Mouse (Mus musculus) hindbrain, embryonic 14.5 days (tissue): Measurements from ENCODE around the gene Il22ra1. TPM values are rescaled to one million over a fixed set of nuclear protein-coding genes. Genes with fewer than 3 reads are reported as not detected.

Experiments
- ATAC-seq: fragments of 200-750 bp; cut with Nextera tagmentation; 2 replicates; pipeline ENCODE4 v1.8.0; 2017; ENCODE audit warnings: moderate number of reproducible peaks, mild to moderate bottlenecking, moderate TSS enrichment, moderate library complexity; ENCODE audit not compliant: low FRiP score
- DNase-seq: peaks from one replicate; pipeline ENCODE4 v3.0.0-alpha.2; 2015; ENCODE audit warnings: low spot score
- H3K27ac ChIP-seq: fragments of 300-500 bp; sonication (generic); 2 replicates; pipeline ENCODE4 v1.5.1; 2014; ENCODE audit warnings: mild to moderate bottlenecking, moderate library complexity
- H3K27me3 ChIP-seq: fragments of 300-500 bp; sonication (generic); 2 replicates; pipeline ENCODE4 v1.6.1; 2014; ENCODE audit warnings: mild to moderate bottlenecking, low read length, mixed read lengths; ENCODE audit not compliant: control insufficient read depth, insufficient read depth
- H3K36me3 ChIP-seq: fragments of 300-500 bp; sonication (generic); replicated peaks from 2 replicates; pipeline ENCODE4 v1.6.1; 2014; ENCODE audit not compliant: control insufficient read depth, insufficient read depth
- H3K4me1 ChIP-seq: fragments of 300-500 bp; sonication (generic); replicated peaks from 2 replicates; pipeline ENCODE4 v1.6.1; 2014; ENCODE audit warnings: antibody characterized with exemption, low read length, mixed read lengths; ENCODE audit not compliant: control insufficient read depth, insufficient read depth
- H3K4me2 ChIP-seq: fragments of 300-500 bp; sonication (generic); replicated peaks from 2 replicates; pipeline ENCODE4 v1.6.1; 2014; ENCODE audit warnings: mild to moderate bottlenecking, moderate library complexity
- H3K4me3 ChIP-seq: fragments of 300-500 bp; sonication (generic); replicated peaks from 2 replicates; pipeline ENCODE4 v1.5.1; 2014; ENCODE audit warnings: mild to moderate bottlenecking, low read length
- H3K9ac ChIP-seq: fragments of 300-500 bp; sonication (generic); 2 replicates; pipeline ENCODE4 v1.6.1; 2014
- H3K9me3 ChIP-seq: fragments of 300-500 bp; sonication (generic); 2 replicates; pipeline ENCODE4 v1.6.1; 2016; ENCODE audit warnings: low read length; ENCODE audit not compliant: control insufficient read depth
- WGBS: fragments of 180-500 bp; shearing (Covaris S2); extraction: QIAGEN DNeasy Blood & Tissue Kit; methylation state at CpG from one replicate; pipeline ENCODE4 v1.1.7; 2014; 5-methylcytosine and 5-hydroxymethylcytosine counted together
- polyA plus RNA-seq: library from polyadenylated mRNA; unstranded; fragments of >200 nt; fragmentation: Nextera tagmentation; extraction: Ambion mirVana; gene quantifications from 2 replicates; pipeline ENCODE4 v1.2.1, GENCODE M21; 2014

Gene Il22ra1
- polyA plus RNA-seq, 1 experiment from 2014 or later, result not detected

DNA sequence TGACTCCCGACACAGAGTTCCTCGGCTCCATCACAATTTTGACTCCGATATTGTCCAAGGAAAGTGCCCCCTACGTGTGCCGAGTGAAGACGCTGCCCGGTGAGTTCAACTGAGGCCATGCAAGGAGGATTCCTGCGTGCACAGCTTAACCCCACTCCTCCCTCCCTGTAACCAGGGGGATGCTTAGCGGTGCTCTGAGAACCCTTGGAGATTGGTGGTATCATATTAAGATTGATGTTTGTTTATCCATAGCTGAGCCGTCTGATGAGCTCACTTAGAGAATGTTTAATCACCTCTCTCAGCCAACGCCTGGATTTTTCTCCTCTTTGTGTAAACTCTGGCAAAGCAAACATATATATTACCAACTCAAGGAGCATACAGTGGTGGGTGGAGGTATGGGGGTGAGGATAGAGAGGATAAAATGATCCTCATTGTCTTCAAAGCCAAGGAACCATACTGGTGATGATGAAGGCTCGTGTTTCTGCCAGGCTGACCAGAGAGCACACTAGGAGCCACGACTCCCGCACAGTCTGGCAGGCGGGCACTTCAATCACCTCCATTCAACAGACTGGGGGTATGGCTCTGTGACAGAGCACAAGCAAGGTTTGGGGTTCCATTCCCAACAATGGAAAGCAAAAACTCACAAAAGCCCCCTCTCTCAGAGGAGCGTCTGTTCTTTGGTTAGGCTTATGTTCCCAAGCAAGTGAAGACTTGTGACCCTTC lies 16.9 kb downstream of the Il22ra1 start:
- Histone ChIP-seq H3K4me1 (no peaks in the 10 kb centered on the region), H3K4me2 (no peak overlapping the region), H3K27me3 (no peaks in the 10 kb centered on the region), H3K9ac (no peak overlapping the region), H3K4me3 (no peak overlapping the region), H3K9me3 (no peaks in the 10 kb centered on the region), H3K36me3 (no peaks in the 10 kb centered on the region), H3K27ac (no peak overlapping the region)
- 62% methylated on average over 16 of the region's 16 CpGs for WGBS
- DNase-seq (no peak), ATAC-seq (no peak)

DNA sequence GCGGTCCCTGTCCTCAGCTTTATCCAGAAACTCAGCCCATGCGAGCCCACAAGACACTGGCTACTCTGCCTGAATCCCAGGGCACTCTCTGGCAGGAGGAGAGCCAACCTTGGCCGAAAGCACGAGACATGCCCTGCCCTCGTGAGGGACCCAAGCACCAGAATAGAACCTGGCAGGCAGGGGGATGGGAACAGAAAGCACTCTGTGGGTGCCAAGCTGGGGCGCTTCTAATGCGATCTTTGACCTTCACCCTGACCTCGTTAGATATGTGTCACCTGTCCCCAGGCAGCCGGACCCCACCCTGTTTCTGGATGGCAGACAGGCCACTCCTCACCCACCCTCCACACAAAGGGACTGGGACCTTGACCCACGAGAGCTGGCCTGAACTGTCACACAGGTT lies 17.6 kb downstream of the Il22ra1 start:
- H3K4me3 ChIP-seq, result no peak overlapping the region
- no peaks in the 10 kb centered on the region for H3K4me1 ChIP-seq
- WGBS, result 83% methylated on average over 10 of the region's 10 CpGs
- no peaks in the 10 kb centered on the region for H3K36me3 ChIP-seq
- no peak for ATAC-seq
- H3K27ac ChIP-seq, result no peak overlapping the region
- no peak overlapping the region for H3K4me2 ChIP-seq
- H3K27me3 ChIP-seq, result no peaks in the 10 kb centered on the region
- H3K9ac ChIP-seq, result no peak overlapping the region
- no peak for DNase-seq
- H3K9me3 ChIP-seq, result no peaks in the 10 kb centered on the region

GRCm38 (mm10) chr4:135750896-135751295 lies 22.9 kb downstream of the Il22ra1 start:
- Histone ChIP-seq H3K4me1 (no peaks in the 10 kb centered on the region), H3K36me3 (no peaks in the 10 kb centered on the region), H3K9ac (no peak overlapping the region), H3K4me3 (no peak overlapping the region), H3K9me3 (no peaks in the 10 kb centered on the region), H3K4me2 (no peak overlapping the region), H3K27ac (no peak overlapping the region), H3K27me3 (no peaks in the 10 kb centered on the region)
- 76% methylated on average over 8 of the region's 8 CpGs for WGBS
- DNase-seq (no peak), ATAC-seq (no peak)

DNA sequence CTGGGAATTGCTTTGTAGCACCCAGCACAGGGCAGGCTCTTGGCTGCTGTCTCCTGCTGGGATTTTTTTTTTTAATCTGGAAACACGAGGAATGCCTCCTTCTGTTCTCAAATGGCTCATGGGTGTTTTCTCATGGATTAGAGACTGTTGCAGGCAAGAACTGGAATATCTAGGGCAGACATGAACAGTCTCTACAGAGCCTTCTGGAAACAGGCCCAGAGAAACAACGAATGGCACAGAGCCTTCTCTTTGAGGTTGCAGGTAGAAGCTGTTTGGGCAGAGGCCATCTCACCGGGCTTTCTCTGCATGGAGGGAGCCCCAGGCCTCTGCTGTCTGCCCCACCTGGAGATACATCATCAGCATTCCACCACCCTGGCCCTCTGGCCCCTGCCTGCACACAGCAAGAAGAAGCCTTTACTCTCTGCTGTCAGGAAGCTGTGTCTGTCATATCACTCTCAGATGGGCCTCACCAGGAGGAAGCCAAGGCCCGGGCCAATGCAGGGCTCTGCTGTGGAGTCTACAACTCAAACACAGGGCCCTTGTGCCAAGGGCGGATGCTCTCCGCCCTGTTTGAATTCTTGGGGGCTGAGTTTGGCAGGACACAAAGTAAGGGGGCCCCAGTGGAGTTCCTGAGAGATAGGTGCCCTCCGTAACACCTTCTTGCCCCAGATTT lies 24.3 kb downstream of the Il22ra1 start:
- DNase-seq (no peak), ATAC-seq (no peak)
- Histone ChIP-seq H3K4me3 (no peak overlapping the region), H3K27ac (no peak overlapping the region), H3K9me3 (no peaks in the 10 kb centered on the region), H3K36me3 (no peaks in the 10 kb centered on the region), H3K9ac (no peak overlapping the region), H3K4me2 (no peak overlapping the region), H3K4me1 (no peaks in the 10 kb centered on the region), H3K27me3 (no peaks in the 10 kb centered on the region)
- WGBS, result 87% methylated on average over 7 of the region's 7 CpGs

GRCm38 (mm10) chr4:135752779-135753164 lies 24.8 kb downstream of the Il22ra1 start:
- DNase-seq (no peak), ATAC-seq (no peak)
- no peaks in the 10 kb centered on the region for H3K9me3 ChIP-seq
- H3K4me2 ChIP-seq, result no peak overlapping the region
- no peaks in the 10 kb centered on the region for H3K27me3 ChIP-seq
- H3K4me1 ChIP-seq, result no peaks in the 10 kb centered on the region
- no peak overlapping the region for H3K4me3 ChIP-seq
- no peaks in the 10 kb centered on the region for H3K36me3 ChIP-seq
- no peak overlapping the region for H3K27ac ChIP-seq
- no peak overlapping the region for H3K9ac ChIP-seq
- 88% methylated on average over 8 of the region's 8 CpGs for WGBS

- H3K9ac ChIP-seq, result no peak overlapping the region
- no peak overlapping the region for H3K4me3 ChIP-seq
- DNase-seq (no peak), ATAC-seq (no peak)
- no peak overlapping the region for H3K27ac ChIP-seq
- H3K4me2 ChIP-seq, result no peak overlapping the region
- H3K36me3 ChIP-seq, result no peaks in the 10 kb centered on the region
- no peaks in the 10 kb centered on the region for H3K27me3 ChIP-seq
- WGBS, result 32% methylated on average over 4 of the region's 4 CpGs
- no peaks in the 10 kb centered on the region for H3K4me1 ChIP-seq
- no peaks in the 10 kb centered on the region for H3K9me3 ChIP-seq
Observed at GRCm38 (mm10) chr4:135758331-135758730, 30.4 kb downstream of the Il22ra1 start.

DNA sequence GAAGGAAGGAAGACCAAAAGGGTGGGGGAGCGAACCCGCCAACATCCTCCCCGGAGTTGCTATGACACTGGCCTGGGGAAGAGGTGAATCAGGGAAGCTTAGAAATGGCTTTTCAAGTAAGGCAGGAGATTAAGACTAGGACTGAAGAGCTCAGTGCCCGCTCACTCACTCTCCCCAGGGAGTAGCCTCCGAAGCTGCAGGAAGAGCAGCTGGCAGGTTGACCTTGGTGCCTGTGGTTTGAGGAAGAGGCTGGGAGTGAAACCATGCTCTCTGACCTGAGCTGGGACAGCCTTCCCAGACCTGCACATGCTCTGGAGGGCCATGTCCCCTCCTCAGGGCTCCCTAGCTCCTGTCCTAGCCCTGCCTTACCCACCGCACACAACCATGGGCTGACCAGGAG lies 30.9 kb downstream of the Il22ra1 start:
- no peak overlapping the region for H3K4me2 ChIP-seq
- no peaks in the 10 kb centered on the region for H3K27me3 ChIP-seq
- ATAC-seq (no peak), DNase-seq (no peak)
- H3K4me3 ChIP-seq, result no peak overlapping the region
- no peak overlapping the region for H3K9ac ChIP-seq
- H3K36me3 ChIP-seq, result no peaks in the 10 kb centered on the region
- no peak overlapping the region for H3K27ac ChIP-seq
- WGBS, result 45% methylated on average over 6 of the region's 6 CpGs
- H3K4me1 ChIP-seq, result no peaks in the 10 kb centered on the region
- no peaks in the 10 kb centered on the region for H3K9me3 ChIP-seq

DNA sequence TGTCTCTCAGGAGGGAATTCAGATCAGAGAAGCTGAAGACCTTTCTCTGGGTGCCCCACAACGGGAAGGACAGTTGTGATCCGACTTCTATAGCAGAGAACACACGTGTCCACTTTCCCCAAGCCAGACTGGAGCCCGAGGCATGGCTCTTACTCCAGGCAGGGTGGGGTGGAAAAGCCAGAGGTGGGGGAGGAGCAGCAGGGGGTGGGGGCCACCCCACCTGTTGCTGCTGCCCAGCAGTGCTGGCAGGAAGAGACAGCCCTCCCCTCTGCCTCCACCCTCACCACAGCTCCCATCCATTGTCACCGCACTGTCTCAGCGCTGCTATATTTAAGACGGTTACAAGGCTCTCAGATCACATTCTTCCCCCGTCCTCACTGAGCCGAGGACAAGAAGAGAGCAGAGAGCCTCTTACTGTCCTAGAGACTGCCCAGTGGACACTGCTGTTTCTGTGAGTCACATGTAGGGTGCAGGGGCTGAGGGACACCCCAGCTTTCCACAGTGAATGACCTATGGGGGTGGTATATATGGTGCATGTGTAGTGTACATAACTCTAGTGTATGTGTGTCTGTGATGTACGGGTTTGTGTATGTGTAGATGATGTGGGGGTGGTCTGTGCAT lies 31.5 kb downstream of the Il22ra1 start, which contains the start of gene Myom3:
TSS of gene Myom3 (plus strand) at position 360 of the 621 bp plus-strand sequence.
- Histone ChIP-seq H3K9me3 (no peaks in the 10 kb centered on the region), H3K9ac (no peak within 1 kb of the TSS), H3K27ac (no peak within 1 kb of the TSS), H3K4me3 (no peak within 1 kb of the TSS), H3K4me1 (no peaks in the 10 kb centered on the region), H3K4me2 (no peak within 1 kb of the TSS), H3K27me3 (no peaks in the 10 kb centered on the region), H3K36me3 (no peaks in the 10 kb centered on the region)
- WGBS, result 63% methylated on average over 10 of the region's 10 CpGs
- ATAC-seq (no peak), DNase-seq (no peak)

DNA sequence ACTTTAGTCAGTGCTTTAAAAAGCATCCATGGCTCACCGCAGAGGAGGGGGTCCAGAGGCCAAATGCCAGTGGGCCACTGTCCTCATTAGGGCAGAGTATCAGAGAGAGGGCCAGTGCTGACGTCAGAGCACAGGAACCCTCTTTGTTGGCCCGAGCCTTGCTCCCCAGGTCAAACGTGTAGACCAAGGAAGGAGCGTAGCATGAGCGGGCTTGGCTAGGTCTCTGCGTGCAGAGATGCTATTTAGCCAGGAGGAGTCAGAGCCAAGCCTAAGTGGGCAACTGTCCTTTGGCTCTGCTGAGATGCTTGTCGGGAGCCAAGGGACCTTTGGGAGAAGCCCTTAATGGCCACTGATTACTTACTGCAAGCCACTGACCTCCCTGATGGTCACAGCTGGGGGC lies 33.1 kb downstream of the Il22ra1 start:
- no peak overlapping the region for H3K4me3 ChIP-seq
- no peak overlapping the region for H3K4me2 ChIP-seq
- no peaks in the 10 kb centered on the region for H3K27me3 ChIP-seq
- H3K9ac ChIP-seq, result no peak overlapping the region
- no peak overlapping the region for H3K27ac ChIP-seq
- H3K36me3 ChIP-seq, result no peaks in the 10 kb centered on the region
- DNase-seq, result no peak
- no peak for ATAC-seq
- H3K4me1 ChIP-seq, result no peaks in the 10 kb centered on the region
- no peaks in the 10 kb centered on the region for H3K9me3 ChIP-seq
- WGBS, result 74% methylated on average over 8 of the region's 8 CpGs
